Mouse (Mus musculus) erythroid progenitor cell, adult 5-6 weeks (primary cell): ENCODE measurements around the gene Atp6v0b. TPM values are rescaled to one million over a fixed set of nuclear protein-coding genes. Genes with fewer than 3 reads are reported as not detected.

Source experiments
- ATAC-seq: replicated peaks from 2 replicates; pipeline ENCODE4 v1.8.0; 2016; ENCODE audit warnings: moderate number of reproducible peaks, mild to moderate bottlenecking, moderate TSS enrichment, inconsistent platforms; ENCODE audit not compliant: poor library complexity, low FRiP score, severe bottlenecking
- total RNA-seq, 2 experiments: library from RNA; stranded (forward) in 1 of 2; stranded (reverse) in 1 of 2; fragments of 150-400 nt in 1 of 2; fragments of 186-747, 209-891 nt in 1 of 2; gene quantifications; 2 replicates each; pipeline versions ENCODE4 v1.2.3 to v1.2.4; 2015 to 2017; ENCODE audit warnings: low replicate concordance in 2 of 2

Atp6v0b gene
- total RNA-seq (2015; ENCODE audit: low replicate concordance) (288 and 327 TPM in 2 replicates), total RNA-seq (2017; ENCODE audit: low replicate concordance) (61.0 and 77.4 TPM in 2 replicates)

DNA sequence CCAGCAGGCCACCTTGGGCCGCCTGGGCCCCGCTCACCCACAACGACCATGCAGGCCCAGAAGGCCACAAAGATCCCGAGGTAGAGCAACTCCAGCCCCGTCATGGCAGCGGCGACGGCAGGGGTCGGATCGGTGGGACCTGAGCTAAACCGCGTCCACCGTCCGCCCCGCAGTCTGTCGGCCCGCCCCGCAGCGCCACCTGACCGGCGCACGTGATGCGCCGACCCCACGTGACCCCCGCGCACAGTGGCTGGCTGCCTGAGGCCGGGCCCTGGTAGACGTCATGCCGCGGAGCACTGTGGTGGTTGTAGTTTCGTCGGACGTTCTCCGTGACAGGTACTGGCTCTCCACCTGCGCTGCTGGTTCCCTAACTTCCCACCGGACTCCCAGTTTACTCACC is at the start of gene Atp6v0b:
Gene Atp6v0b (minus strand): TSS at position 201 of the 400 bp plus-strand sequence.
- ATAC-seq = peak; percentile 86

DNA sequence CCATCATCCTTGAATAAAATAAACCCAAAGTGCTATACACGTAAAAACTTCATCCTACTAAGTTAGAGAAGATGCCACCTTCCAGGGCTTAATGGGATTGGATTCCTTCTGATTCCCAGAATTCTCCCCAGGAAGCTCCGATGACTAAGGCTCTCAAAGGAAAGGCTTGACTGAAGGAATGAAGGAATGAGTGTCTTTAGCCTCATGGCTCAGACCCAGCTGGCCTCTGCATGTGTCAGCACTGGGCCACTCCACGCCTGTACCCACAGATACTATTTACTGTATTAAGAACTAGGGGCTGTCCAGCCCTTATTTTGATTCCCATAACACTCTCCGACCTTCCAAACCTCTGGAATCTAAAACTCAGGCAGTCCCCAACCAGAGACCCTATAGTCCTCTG is 46.9 kb upstream of the Atp6v0b start:
- no peak for ATAC-seq

DNA sequence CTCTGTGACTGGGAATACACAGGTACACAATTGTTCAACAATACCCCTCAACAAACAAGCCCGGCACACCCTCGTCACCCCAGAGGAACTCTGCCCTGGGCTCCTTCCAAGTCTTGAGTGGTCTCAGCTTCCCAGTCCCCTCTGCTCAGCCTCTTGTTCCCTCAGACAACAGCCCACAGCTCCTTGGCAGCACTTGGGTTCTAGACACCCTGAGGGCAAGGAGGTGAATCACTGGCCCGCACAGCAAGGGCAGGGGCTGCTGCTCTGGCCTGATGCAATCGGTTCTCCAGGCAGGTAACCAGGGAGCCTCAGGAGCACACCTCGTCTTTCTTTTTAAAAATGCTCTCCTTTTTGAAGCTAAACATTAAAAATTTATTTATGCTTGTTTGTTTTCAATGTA is 46.1 kb upstream of the Atp6v0b start:
- ATAC-seq = no peak

DNA sequence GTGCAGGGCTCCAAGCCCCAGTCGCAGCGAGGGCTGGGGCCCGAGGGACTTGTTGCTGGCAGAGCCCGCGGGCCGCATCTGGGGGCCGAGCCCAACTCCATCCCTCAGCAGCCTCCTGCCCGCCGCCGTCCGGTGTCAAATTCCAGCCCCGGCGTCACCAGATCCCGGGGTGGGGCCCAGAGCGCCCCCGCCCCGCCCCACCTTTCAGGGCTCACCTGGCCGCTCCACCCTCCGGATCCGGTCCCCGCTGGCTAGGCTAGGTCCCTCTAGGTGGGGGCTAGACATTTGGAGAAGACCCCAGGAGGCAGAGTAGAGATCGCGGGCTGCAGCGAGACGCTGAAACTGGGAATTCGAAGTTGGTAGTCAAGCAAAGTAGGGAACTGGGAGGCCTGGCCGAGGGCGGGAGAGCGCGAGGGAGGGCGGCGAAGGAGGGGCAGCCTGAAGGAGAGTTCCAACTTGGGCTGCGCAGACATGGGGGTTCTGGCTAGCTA is 42.3 kb upstream of the Atp6v0b start, which contains the start of gene Artn:
Gene Artn (minus strand): TSS at position 373 of the 491 bp plus-strand sequence.
- peak; percentile 17; the same call in 1 of the 2 replicates for ATAC-seq

DNA sequence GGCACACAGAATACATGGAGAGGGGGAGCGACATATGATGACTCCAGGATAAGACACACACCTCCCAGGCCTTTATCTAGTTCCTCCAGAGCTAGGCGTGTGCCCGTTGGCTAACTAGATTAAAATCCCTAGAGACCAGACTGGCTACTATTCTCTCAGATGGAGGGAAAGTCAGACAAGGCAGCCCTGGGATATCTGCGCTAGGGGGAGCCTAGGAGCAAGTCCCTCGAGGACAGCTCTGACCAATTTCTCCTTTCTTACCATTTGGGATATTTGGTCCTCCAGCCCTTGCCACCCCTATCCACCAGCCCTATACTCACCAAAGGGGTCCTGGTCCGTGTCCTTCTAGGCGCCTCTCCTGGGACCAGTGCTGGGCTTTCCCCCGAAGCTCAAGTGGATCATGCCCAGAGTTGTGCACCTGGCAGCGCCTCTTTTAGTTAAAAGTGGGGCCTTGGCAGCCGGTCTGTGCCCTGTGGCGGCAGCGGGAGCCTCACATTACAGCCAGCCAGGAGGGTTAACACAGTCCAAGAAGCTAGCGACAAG is 41.6 kb upstream of the Atp6v0b start:
- ATAC-seq = peak; percentile 87

DNA sequence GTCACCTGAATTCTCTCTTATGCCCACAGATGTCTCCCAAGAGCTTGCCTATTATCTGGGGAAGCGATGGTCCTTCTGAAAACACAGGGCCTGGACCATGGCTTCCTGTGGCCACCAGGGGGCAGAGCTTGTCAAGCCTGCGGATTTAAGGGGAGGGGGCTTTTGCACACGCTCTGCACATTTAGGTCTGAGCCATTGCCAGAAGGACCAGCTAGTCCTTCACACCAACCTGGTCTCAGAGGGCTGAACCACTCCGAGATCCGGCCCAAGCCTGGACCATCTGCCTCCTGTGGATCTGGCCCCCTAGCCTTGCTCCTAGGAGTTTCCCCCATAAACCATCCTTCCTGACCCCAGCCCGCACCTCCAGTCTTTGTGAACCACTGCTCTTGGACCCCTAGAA is 41.1 kb upstream of the Atp6v0b start:
- peak; percentile 57 for ATAC-seq

DNA sequence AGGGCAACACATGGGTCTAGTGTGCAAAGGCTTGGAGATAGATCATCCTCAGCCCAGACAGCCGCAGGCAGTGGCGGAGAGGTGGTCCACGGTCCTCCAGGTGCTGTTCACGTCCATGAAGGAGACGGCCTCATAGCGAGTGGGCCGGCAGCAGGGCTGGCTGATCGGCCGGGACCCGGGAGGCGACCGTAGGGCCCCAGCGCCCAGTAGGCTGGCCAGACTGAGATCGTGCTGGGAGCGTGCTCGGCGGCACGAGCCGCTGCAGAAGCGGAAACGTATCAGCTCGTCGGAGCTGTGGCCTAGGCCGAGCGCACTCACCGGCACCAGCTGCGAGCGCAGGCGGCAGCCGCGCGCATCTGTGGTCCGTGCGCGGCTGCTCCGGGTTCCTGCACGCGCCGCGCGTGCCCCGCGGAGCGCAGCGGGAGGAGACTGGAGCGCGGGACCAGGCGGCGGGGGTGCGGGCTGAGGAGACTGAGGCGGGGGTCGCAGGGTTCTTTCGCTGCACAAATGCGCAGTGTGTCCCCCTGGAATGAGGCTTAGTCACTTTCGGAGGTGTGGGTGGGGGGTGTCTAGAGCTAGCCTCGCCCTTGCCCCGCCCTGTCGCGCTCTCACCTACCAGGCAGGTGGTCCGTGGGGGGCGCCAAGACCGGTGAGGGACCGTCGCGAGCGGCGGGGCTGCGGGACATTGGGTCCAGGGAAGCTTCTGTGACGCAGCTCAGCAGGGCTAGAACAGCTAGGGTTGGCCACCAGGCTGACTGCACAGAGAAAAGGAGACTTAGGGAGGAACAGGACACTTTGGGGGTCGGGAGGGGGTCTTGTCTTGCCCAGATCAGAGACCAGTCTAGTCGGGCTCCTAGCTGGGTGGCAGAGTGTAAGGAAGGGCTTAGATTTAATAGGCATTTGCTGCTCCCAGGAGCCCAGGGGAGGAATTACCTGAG is 39.7 kb upstream of the Atp6v0b start:
- ATAC-seq = no peak

DNA sequence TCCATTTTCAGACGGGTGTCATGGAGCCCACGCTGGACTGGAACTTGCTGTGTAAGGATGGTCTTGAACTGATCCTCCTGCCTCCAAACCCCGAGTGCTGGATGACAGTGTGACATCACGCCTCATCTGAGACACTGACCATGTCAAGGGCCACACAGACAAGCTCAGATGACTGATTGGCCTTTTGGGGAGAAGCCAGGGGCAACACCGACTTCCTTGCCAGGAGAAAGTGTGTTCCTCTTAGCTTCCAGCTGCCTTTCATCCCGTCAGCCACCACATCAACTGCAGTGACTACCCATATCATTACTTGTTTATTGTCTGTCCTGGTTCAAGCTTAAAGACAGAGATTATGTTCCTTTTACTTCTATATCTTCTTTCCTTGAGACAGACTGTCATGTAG is 37.8 kb upstream of the Atp6v0b start:
- no peak for ATAC-seq

DNA sequence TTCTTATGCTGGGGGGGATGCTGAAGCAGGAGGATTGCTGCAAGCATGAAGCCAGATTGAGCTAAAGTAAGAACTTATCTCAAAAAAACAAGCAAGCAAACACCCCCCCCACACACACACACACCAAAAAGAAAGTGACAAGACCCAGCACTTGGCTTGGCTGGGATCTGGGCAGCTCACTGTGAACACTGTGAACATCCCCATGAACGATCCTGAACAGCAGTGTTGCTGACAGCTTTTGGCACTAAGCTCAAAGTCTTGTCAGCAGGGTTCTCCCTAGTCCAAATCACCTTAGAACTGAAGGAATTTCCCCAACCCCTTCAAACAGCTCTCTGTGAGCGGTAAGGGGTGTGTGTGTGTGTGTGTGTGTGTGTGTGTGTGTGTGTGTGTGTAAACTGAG is 36.3 kb upstream of the Atp6v0b start:
- ATAC-seq = no peak

DNA sequence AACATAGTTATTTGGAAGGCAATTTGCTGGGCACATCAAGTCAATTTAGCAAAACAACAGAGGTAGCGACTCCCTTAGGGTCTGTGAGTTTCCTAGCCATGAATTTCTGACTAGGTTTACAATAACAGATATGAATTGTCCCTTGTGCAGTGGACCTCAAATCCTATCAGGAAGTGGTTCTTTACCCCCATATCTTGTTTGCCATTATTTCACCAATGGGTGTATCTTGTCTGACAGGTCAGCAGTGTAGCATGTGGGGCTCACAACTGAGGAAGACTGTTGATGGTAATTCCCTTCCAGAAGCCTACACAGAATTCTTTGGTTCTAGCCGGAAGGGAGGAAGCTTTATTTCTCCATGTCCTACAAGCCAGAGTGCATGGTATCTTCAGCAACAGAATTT is 34.2 kb upstream of the Atp6v0b start:
- ATAC-seq = no peak

DNA sequence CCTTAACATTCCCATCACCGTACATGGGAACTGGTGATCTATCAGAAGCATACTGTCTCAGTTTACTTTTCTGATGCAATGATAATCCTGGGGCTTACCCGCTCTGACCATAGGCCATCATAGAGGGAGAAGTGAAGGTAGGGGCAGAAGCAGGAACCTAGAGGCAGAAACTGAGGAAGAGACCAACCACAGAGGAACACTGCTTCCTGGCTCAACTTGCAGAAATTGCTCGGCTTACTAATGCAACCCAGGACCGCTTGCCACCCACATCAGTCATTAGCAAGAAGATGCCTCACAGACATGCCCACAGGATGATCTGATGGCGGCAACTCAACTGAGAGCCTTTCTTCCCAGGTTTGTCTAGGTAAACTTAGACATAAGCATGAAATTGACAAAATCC is 31.6 kb upstream of the Atp6v0b start:
- no peak for ATAC-seq

DNA sequence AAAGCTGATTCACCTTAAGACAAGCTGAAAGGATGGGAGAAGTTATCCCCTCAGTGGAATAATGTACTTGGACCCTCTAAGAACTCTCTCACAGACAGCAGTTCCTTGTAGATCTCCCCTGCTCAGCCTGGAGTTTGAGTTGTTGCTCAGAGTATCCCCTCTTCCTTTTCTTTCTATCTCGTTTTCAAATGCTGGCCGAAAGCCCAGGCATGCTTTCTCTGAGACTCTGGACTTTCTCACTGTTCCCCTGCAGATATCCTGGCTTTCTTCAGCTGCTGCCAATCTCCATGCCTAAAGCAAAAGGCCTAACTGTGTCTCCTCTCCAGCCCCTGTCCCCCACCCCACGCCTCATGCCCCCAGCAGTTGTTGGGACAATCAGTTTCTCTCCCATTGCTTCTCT is 31.1 kb upstream of the Atp6v0b start:
- ATAC-seq = no peak

DNA sequence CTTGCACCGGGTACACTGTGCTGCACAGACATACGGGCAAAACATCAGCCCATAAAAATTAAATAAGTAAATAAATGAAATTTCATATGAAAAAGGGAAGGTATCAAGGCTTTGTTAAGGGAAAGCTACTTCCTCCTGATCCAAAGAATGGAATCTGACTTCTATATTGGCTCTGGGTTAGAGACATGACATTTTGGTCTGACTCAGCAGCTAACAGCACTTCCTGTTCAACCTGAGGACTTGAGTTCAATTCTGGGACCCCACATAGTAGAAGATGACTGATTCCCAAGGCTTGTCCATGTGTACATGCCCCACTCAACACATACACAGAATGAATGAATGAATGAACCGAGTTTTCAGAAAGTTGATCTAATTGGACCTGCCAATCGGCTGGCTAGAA is 30.7 kb upstream of the Atp6v0b start:
- no peak for ATAC-seq

DNA sequence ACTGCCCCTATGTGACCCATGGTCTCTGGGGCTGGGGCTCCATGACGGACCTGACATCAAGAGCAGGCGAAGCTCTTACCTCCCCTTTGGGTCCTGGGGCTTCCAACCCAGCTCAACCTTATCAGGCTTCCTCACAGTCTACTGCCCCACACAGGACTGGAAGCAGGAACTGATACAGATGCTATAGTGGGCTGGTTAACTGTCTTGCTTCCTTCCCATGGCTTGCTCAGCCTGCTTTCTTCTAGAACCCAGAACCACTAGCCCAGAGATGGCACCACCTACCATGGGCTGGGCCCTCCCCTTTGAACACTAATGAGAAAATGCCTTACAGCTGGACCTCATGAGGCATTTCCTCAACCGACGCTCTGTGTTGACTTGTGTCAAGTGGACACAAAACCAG is 30.3 kb upstream of the Atp6v0b start:
- no peak for ATAC-seq

DNA sequence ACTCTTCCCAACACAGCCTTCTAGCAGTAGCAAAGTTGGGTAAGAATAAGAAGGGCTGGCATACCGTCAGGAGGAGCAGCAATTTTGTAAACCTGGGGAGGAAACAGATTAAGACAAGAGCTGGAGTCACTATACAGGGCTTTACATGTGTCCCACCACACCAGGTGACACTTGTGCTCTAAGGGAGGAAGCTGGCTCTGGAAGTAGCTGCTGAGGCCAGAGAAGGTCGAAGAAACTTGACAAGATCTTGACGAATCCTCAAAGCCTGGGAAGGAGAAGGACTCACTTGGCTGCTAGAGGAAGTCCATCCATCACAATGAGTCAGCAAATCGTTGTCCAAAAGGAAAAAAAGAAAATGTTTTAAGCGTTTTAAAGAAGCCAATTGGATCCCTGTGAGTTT is 29.3 kb upstream of the Atp6v0b start:
- no peak for ATAC-seq

DNA sequence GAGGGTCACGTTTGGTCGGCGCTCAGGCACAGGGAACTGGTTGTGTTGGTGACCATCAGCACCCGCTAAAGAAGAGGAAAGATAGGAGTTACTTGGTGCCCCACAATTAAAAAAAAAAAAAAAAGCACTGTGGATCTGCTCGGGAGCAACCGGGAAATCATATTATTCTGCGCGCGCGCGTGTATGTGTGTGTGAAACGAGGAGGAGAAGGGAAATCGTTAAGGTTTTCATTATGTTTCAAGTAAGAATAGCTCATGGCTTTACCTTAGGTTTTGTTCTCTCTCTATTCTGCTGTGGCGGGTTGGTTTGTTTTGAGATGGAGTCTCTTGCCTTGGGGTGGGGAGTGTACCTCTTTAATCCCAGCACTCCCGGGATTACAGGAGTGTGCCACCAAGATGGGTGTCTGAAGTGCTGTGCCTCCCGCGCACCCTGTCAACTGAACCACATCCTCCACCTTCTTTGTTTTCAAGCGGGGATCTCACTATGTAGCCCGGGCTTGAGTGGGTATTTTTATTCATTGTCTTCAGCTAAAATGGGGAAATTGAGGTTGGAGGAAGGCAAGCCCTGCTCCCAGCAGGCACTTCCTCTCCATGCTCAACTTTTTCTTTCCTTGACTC is 28.5 kb upstream of the Atp6v0b start:
- ATAC-seq = peak; percentile 21

DNA sequence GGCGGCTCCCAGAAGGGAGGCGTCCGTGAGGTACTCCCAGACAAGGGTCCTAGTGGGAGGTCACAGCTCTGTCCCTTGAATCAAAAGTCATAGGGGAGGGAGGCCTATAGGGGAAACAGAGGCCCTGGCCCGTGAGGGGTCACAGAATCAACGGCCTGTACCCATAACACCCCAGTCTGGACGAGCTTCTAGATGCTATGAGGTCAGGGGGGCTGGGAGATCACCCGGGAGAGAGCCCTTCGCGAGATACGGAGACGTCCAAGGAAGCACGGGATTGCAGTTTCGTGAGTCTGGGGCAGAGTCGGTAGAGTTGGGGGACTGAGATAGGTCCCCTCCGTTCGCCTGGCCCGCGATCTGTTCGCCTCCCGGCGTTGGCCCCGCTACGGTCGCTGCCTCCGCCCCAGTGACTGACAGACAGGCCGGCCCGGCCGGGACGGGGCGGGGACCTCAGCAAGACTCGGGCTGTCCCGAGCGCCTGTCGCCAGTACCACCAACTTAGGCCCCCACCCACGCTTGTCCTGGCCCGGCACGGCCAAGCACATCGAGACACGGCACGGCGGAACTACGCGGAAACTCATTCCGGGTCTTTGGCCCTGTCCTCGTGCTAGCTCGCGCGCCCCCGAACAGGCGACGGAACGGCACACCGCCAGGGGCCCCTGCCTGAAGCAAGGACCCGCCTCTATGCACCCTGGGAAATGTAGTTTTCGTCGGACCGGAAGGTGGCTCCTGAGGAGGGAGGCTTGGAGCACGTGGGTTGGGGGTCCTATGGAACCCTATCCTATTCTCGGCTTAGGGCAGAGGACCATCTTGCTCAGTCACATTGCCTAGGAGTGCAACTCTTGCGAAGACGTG is 27.7 kb upstream of the Atp6v0b start, which contains the start of gene Ipo13:
Gene Ipo13 (minus strand): TSS at position 409 of the 852 bp plus-strand sequence.
- peak; percentile 92 for ATAC-seq

DNA sequence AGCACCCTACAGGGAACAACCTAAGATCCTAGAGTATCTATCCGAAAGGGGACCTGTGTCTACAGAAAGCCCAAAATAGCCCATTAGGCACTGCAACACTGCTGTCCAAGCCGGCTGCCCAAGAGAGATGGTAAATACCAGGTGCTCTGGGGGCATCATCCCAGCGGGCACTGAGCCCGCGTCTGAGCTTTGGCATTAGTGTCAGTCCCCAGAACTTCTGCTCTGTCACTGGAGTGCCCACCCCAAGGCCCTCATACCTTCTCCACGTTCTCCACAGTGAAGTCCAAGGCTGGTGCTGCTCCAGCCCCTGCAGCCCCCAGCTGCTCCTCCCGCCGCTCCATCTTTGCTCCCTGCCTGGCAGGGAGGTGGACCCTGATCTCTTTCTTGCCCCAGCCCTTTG is 26.9 kb upstream of the Atp6v0b start:
- ATAC-seq = peak; percentile 23

DNA sequence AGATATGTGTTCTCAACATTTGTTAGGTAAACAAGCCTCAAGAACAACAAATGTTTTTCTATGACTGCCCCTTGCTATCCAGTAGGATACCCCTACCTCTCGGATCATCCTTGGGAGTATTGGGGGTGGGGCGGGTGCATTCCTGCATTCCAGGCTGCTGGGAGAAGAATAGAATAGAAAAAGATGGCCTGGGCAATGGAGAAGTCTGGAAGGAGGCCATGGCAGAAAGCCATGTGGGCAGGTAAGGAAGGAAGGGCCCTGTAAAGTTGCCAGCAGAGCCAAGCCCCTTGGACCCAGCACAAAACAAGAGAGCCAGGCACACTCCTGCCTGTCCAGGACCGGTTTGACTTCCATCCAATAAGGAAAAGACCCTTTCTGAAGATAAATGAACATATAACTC is 26.3 kb upstream of the Atp6v0b start:
- no peak for ATAC-seq
